Mouse (Mus musculus): ENCODE measurements around the gene Rfx7. TPM values are rescaled to one million over a fixed set of nuclear protein-coding genes. Genes with fewer than 3 reads are reported as not detected.

Gene Rfx7
- polyA plus RNA-seq, 1 experiment from 2014 or later, result 21.3 TPM

Small RNA genes lying within 50 kb of the gene (microRNA-seq; reads per million reads assigned to microRNA genes)
- not detected for gene Gm28010

Other genes starting within 250 kb of the Rfx7 start
- gene Mns1, start 94.2 kb upstream of the Rfx7 start, polyA plus RNA-seq (2016; fragmentation: Nextera tagmentation; extraction: Ambion mirVana), result 29.3 and 30.6 TPM in 2 replicates
- 55.1 and 57.8 TPM in 2 replicates for gene Tex9, start 40.0 kb upstream of the Rfx7 start, polyA plus RNA-seq (2016; fragmentation: Nextera tagmentation; extraction: Ambion mirVana)
- gene Nedd4, start 130.1 kb downstream of the Rfx7 start, polyA plus RNA-seq (2016; fragmentation: Nextera tagmentation; extraction: Ambion mirVana), result 704 and 727 TPM in 2 replicates